Mouse (Mus musculus) embryo, embryonic 11 days (tissue): Measurements from ENCODE around the gene Ivd.

Experiments
- DNase-seq: peaks from one replicate; pipeline ENCODE4 v3.0.0-alpha.2; 2015

The Ivd gene

DNA sequence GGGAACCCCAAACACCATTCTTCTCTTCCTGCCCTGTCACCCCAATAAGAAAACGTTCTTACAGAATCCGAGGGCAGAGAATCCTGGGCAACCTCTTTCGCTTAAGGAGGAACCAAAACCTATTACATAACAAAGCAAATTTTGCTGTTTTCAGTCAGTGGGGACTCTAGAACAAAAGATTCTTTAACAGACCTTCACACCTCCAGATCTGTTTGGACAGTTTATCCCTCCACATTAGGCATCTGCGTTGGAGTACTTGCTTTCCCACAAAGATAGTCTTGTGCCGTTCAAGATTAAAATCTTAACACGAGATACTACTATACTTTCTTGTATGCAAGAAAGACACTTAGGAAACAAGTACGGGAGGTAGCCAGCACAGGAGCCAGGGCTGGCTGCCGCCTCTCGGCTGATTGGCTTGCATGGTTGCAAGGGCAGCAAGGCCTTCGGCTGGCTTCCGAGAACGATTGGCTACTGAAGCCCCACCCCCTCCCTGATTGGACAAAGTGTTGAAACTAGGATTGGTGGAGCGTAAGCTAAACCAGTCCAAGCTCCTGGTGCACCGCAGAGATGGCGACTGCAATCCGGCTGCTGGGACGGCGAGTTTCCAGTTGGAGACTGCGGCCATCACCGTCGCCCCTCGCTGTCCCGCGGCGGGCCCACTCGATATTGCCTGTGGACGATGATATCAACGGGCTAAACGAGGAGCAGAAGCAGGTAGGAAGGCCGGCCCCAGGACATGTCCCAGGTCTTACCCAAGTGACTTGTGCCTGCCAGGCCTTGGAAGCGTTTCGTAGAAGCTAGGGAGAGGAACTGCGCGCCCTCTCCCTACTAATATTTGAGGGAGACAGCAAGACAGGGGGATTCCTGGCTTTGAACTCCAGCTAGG is at the start of gene Ivd:
TSS of gene Ivd (plus strand) at position 501 of the 886 bp plus-strand sequence.
- peak; percentile 96 for DNase-seq

DNA sequence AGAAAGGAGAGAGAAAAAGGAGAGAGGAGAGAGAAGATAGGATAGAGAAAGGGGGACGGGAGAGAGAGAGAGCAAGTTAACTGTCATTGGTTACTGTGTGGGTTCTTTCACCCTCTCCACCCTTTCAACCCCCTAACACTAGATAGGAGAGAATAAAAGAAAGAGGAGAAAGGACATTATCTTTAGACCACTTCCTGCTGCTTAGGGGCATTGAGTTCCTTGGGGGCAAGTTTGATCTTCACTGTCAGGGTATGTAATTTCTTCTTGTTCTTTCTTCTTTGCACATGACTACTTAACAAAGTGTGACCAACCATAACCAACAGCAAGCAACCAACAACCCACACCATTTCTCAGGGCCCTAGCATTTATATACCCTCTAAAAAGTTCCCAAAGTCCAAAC is 49.0 kb upstream of the Ivd start:
- DNase-seq = no peak

DNA sequence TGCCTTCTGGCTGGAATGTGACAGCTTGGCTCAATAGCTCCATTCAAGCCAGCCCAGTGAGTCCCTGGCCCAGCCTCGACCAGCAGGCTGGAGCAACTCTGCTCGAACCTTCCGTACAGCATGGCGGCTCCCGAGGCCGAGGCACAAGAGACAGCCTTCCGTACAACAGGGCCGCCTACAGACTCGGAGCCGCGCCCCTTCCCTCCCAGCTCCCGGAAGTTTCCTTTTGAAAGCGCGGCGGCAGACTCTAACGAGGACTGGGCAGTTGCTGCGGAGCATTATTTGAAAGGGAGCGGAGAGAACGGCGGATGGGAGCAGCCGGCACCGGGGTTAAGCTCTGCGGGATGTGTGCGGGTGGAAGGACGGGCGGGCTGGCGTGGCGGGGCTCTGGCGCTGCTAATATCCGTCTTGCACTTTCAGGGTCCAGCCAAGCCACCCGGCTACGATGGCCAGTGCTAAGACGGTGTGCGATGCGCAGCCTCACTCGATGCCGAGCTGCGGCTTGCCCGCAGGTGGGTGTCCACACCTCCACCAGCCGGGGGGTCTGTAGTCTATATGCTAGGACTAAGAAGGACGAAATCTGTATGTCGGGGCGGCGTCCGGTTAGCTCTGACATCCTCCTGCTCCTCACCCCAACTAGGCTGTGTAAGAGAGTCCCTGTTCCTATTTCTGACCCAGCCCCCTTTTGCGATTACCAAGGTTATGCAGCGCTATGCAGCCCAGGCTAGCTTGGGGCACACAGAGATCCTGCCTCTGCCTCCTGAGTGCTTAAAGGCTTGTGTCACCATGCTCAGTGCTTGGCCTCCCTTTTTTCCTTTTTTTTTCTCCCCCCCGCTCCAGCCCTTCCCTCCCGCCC is 47.5 kb upstream of the Ivd start, which contains the start of gene Knstrn:
TSS of gene Knstrn (plus strand) at position 23 of the 856 bp plus-strand sequence.
- DNase-seq = peak; percentile 97

DNA sequence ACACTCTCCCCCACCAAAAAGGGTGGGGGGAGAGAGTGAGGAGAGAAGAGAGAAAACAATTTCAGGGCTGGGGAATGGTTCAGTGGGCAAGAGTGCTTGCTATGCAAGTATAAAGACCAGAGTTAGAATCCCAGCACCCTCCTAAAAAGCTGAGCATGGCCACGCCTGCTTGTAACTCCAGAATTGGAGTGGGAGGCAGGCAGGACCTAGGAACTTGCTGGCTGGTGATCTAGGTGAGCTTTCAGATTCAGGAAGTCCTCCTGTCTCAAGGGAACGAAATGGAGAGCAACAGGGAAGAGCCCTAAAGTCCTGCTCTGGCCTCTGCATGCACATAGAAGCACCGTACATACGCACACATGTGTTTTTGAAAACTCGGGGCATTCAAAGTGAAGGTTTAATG is 39.0 kb upstream of the Ivd start:
- DNase-seq = no peak

DNA sequence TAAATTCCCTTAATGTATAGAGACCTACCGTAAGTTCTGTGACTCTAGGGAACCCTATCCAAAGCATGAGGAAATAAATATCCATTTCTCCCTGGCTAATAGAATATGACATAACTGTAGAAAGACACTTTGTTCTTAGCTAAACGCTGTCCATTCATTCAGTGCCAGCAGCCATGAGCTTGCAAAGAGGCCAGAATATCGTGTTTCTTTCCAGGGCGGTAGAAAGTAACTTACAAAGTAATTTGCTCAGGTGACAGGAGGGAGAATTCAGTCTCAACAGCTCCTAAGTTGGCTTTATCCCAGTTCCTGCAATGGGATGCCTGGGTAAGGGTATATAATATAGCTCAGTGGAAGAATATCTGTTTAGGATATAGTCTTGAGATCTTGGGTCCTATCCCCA is 37.4 kb upstream of the Ivd start:
- DNase-seq = no peak

DNA sequence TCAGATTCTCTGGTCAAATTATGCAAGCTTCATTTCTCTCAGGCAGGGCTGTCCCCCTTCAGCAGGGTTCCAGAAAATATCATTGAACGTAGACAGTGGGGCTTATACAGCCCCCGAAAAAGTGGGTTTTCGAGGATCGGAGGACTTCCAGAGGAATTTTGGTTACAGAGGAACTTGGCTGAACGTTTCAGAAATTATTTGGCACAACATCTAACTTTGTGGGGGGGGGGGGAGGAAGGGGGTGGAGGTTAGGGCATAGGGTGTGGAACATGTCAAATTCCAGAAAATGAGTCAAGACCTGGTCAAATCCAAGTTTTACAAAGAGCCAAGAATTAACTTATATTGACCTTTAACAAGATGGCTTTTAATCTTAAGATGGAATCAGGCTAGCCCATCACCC is 32.7 kb upstream of the Ivd start:
- no peak for DNase-seq

DNA sequence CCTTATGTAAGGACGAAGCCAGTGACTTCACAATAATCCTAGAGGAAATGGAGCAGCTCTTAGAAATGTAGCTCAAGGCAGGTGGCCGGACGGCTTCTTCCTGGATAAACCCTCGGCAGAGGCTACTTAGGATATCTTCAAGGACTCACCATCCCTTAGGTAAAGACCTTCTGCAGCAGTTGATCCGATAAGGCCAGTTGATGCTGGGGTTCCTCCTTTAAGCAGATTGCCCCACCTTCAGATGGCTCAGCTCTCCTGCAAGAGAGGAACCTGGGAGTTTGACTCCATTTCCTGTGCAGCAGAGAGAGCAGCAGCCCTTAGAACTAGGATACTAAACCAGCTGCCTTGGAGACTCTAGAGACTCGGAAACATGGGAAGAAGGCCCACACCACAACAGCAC is 27.7 kb upstream of the Ivd start:
- no peak for DNase-seq

DNA sequence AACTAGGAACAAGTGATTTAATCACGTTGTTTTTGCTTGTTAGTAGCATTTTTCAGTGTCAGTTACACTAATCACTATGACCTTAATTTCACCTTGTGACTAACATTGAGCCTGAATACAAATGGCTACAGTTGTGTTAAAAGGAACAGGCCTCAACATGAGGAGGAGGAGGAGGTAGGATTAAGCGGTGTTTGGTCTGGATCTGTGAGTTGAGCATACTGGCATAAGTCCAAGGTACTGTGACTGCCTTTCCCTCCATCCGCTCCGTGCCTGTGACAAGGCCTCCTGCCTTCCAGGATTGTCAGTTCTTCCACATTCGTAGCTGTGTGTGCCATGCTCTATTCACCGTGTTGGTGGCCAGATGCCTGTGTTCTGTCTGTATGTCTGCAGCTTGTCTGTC is 26.6 kb upstream of the Ivd start:
- DNase-seq = no peak

DNA sequence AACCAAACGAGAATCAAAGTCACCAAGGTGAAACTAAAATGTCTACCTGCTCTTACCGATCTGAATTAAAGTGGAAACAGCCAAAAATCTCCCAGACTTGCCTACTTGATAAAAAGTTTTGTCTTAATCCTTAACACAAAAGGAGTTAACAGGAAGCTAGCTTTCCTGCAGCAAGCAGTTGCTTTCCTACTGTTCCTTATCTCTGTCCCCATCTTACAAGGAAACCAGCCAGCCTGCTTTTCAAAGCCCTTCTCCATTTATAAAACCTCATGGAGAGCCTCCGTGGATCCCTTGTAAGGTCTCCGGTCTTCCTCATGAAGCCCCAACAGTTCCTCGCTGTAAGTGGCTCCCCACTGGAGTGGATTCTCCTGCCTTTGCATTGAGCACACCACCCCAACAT is 23.4 kb upstream of the Ivd start:
- DNase-seq = no peak

DNA sequence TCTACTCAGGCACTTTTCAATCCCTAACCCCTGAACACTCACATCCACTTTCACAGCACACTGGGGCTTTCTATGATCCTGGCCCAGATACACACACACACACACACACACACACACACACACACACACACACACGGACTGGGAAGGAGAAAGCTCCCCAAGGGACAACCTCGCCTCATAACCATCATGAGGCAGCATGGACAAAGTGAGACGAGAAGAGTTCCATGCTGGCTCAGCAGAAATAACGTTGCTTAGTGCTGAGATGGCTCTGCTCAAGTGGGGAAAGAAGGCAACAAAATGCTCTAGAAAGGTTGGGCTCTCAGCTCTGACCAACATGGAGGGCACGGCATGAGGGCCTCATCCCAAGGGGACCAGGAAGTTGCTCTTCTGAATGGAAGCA is 20.6 kb upstream of the Ivd start:
- DNase-seq = no peak

DNA sequence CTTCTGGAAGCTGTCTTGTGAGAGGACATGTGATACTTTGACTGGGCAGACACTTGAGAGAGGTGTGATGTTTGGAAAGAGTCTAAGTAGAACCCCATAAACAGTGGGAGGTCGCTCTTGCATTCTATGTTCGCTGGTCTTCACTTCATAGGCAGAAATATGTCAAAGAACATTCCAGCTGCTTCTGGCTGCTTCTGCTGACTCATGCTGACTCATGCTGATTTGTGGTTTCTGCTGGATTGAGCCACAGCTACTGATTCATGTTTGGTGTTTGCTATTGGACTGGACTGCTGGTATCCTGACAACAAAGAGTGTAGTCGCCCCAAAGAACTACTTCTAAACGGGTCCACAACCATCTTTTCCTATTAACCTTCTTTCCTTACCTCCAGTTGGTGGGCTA is 20.0 kb upstream of the Ivd start:
- DNase-seq = no peak

DNA sequence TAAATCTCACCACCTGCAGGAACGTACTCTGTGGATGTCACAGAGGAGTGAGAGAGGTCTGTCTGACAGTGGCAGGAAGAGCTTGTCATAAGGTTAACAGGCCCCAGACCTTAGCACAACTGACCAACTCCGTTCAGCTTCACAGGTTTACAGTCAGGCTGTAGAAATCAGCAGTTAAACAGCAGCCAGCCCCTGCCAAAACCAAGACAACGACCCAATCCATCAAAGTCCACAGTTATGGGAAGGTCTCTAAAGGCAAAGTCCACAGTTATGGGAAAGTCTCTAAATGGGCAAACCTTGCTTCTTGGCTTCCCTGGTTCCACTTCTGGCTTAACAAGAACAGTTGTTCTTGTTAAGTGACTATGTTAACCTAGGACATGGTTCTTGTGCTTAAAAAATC is 17.3 kb upstream of the Ivd start:
- DNase-seq = no peak

DNA sequence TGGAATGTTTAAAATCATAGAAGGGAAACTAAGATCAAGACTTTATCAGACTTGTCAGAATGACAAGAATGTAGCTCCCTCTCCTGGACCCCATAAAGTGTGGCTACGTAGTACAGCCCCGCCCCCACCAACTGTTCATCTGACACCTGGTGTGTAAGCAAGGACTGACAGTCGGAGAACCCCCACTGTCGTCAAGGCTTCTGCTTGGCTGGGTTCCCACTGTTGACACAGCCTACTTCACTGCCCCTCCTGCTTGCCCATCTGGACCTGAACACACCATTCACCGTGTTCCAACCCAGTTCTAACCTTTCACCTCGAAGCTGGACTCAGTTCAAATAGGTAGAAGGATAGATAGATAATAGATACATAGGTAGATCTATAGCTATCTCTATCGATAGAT is 15.5 kb upstream of the Ivd start:
- DNase-seq = no peak

DNA sequence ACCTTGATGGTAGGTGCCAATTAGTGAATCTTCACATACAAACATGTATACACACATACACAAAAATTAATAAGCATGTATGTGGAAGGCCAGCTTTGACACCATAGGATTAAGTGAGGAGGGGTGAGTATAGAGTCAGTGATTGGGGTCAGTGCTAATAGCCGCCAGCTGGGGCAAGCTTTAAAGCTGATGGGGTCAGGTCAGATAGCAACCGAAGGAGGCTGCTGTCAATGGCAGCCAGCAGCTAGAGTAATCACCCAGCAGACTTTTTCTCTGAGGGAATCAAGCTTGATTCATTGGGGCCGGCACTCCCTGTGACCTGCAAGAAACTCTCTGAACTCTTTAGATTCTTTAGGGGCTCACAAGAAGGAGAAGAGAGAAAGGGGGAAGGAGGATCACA is 10.0 kb upstream of the Ivd start:
- DNase-seq = peak; percentile 51

DNA sequence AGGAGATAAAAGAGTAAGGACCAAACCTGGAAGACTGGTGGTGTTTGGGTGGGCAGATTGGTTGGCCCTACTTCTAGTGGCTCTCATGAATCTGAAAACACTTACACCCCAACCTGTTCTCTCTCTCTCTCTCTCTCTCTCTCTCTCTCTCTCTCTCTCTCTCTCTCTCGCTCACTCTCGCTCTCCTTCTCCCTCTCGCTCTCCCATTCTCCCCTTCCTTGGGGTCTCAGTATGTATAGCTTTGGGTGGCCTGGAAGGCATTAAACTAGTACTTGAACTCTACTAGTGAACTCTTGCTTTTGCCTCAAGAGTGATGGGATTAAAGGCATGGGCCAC is 554 bp downstream of the Ivd start:
- no peak for DNase-seq

DNA sequence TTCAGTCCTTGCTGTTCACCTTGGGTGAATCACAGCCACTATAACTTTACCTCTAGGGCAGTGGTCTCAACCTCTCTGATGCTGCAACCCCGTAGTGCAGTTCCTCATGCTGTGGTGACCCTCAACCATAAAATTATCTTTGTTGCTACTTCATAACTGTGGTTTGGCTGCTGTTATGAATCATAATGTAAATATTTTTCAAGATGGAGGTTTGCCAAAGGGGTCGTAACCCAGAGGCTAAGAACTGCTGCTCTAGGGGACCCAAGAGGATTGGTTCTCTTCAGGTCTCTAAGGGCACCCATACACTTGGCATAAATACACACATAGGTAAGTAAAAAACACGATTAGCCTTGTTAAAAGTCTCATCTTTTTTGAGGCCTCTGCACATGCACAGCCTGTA is 8.8 kb downstream of the Ivd start:
- no peak for DNase-seq

DNA sequence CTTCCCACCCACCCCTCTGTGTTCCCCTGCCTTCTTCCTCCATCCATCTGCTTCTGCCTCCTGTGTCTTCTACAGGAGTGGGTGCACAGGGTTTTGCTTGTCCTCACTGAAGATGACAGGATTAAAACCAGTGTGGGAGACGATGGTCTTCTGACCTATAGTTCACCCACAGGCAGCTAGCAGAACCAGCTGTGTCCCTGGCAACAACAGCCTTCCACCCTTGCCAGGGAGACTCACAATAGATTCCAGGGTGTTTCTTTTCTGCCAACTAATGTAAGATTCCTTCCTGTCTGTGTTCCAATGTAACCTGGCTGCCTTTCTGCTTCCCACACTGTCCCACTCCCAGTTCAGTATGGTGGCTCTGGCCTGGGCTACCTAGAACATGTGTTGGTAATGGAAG is 9.3 kb downstream of the Ivd start:
- DNase-seq = no peak

DNA sequence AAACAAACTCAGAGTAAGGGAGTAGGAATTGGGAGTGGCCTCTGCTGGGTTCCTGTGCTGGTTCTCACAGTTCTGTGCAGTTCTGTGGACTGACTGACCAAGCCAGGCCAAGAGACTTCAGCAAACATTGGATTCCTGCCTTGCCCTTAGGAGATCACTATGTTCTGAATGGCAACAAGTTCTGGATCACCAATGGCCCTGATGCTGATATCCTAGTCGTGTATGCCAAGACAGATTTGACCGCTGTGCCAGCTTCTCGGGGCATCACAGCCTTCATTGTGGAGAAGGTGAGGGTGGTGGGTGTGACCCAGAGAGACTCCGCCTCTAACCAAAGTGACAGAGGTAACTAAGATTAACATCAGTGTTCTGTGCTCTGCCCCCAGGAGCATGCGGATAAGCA is 11.3 kb downstream of the Ivd start:
- DNase-seq = no peak

DNA sequence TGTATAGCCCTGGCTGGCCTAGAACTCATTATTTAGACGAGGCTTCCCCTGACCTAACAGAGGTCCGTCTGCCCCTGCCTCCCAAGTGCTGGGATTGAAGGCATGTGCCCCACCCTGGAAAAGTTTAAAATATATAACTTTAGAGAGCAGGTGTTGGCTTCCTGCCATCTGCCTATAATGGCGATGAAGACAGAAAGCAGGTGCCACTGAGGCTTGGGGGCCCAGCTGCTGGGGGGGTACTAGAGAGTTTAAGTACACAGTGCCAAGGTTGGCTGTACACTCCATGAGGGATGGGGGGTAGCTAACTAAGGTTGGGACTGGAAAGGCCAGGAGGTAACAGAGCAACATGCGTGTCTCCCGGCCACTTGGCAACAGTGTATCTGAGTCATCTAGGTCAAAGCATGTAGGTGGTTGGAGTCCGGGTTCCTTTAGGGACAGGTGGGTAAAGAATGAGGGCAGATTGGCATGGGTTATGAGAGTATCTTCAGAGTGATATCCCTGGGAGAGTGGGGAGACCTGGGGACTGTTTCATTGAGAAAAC is 12.2 kb downstream of the Ivd start:
- no peak for DNase-seq

DNA sequence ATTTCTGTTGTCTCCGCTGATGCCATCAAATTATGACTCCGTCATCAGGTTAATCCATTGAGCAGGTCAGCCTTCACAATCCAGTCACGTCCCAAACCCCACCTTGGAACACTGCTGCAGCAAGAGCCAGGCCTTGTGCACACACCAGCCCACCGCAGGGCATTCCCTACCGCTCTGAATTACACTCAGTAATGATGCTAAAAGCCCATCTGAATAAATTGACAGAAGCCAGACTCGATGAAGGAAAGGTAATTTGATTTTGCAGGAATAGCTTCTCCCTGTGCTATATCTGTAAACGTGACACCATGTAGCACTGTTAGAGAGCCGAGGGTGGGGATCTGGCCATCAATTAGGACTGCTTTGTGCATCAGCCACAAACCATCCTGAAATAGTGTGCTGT is 13.6 kb downstream of the Ivd start:
- no peak for DNase-seq

DNA sequence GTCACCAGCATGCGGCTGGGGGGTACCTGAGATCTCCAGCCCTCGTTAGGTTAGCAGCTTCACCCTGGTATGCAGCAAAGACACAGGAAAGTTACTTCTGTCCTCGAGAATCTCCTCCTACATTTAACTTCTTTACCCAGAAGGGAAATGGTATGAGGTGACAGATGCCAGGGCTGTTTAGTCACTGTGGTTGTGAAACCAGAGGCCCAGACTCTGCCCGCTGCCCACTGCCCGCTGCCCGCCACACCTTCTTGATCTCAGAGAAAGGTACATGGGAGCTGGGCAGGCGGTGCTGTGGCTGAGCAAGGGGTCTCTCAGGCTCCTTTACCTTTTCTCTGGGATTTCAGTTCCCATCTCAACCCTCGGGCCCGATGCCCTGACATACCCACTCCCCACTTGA is 14.7 kb downstream of the Ivd start:
- no peak for DNase-seq

DNA sequence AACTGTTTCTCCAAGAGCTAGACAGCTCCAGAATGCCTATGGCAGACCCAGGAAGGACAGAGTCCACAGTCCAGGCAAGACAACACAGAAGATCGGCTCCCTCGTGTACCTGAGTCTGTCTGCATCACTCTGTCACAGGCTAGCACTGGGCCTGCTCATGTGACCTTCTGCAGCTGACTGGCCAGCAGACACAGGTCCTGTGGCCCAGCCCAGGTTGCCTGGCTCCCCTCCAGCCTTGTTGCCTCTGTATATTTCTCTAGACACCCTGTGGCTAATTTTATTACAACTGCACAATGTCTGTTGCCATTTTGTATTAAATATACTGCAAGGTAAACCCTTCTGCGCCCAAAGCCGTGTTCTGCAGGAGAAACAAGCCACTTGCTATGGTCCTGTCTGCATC is 19.3 kb downstream of the Ivd start:
- DNase-seq = no peak

DNA sequence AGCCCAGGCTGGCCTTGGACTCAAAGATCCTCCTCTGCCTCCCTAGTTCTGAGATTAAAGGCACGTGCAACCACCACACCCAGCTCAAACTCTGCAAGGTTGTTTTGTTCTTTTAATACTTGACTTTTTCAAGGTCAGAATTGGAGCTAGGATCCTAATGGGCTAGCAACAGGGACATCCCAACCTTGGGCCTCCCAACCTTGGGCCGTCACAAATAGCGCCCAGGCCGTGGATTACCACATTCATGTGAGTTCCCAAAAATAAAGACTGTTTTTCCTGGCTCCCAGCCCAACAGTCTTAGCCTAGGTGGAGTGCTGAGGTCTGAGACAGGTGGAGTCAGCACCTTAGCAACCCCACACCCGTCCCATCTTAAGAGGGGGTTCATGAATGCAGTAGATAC is 20.2 kb downstream of the Ivd start:
- no peak for DNase-seq
